Mouse (Mus musculus): Measurements from ENCODE around the gene Col23a1. TPM values are rescaled to one million over a fixed set of nuclear protein-coding genes. Genes with fewer than 3 reads are reported as not detected.

Col23a1 gene
- total and polyA plus RNA-seq, 3 experiments: 0.01 to 0.55 TPM; not detected in 1

GRCm38 (mm10) chr11:51551253-51551652 is 261.5 kb downstream of the Col23a1 start:
- no peak for DNase-seq (ENCODE audit: low spot score)
- Histone ChIP-seq H3K36me3 (replicated peaks) (no peaks in the 10 kb centered on the region), H3K27me3 (ENCODE audit: insufficient read depth, low read length) (peaks cover 9% of the 10 kb centered on the region; the same call in 1 of the 2 replicates), H3K4me1 (ENCODE audit: insufficient read depth, low read depth, low read length) (no peaks in the 10 kb centered on the region), H3K9me3 (replicated peaks) (no peaks in the 10 kb centered on the region), H3K4me3 (ENCODE audit: low read depth, low read length) (no peak overlapping the region)
- TF ChIP-seq GATA2 (IDR thresholded peaks at IDR 0.05; ENCODE audit: borderline replicate concordance, low read depth, low read length) (no peak), CTCF (IDR thresholded peaks at IDR 0.05; ENCODE audit: low read depth, low read length) (no peak), GATA1 (IDR thresholded peaks at IDR 0.05; ENCODE audit: borderline replicate concordance, low read length) (no peak), POLR2AphosphoS5 (IDR thresholded peaks at IDR 0.05; ENCODE audit: insufficient replicate concordance, low read depth, low read length) (no peak), TAL1 (conservative IDR thresholded peaks at IDR 0.05; ENCODE audit: low read depth, low read length) (no peak)
- ATAC-seq (ENCODE audit: extremely low read depth, insufficient number of reproducible peaks, low FRiP score, poor library complexity, severe bottlenecking): no peak

- ATAC-seq (ENCODE audit: extremely low read depth, insufficient number of reproducible peaks, low FRiP score, poor library complexity, severe bottlenecking) (no peak), DNase-seq (ENCODE audit: low spot score) (no peak)
- H3K4me1 ChIP-seq (ENCODE audit: insufficient read depth, low read depth, low read length): no peaks in the 10 kb centered on the region
- TF ChIP-seq CTCF (IDR thresholded peaks at IDR 0.05; ENCODE audit: low read depth, low read length): no peak
- TF ChIP-seq POLR2AphosphoS5 (IDR thresholded peaks at IDR 0.05; ENCODE audit: insufficient replicate concordance, low read depth, low read length): no peak
- TF ChIP-seq GATA1 (IDR thresholded peaks at IDR 0.05; ENCODE audit: borderline replicate concordance, low read length): no peak
- TF ChIP-seq GATA2 (IDR thresholded peaks at IDR 0.05; ENCODE audit: borderline replicate concordance, low read depth, low read length): no peak
- no peak for TF ChIP-seq TAL1 (conservative IDR thresholded peaks at IDR 0.05; ENCODE audit: low read depth, low read length)
- no peaks in the 10 kb centered on the region for H3K36me3 ChIP-seq (replicated peaks)
- no peak overlapping the region for H3K4me3 ChIP-seq (ENCODE audit: low read depth, low read length)
- no peaks in the 10 kb centered on the region for H3K9me3 ChIP-seq (replicated peaks)
- peaks cover 9% of the 10 kb centered on the region; the same call in 1 of the 2 replicates for H3K27me3 ChIP-seq (ENCODE audit: insufficient read depth, low read length)
Measured at GRCm38 (mm10) chr11:51552091-51552490, 262.4 kb downstream of the Col23a1 start.

- no peak for TF ChIP-seq CTCF (IDR thresholded peaks at IDR 0.05; ENCODE audit: low read depth, low read length)
- no peak for TF ChIP-seq TAL1 (conservative IDR thresholded peaks at IDR 0.05; ENCODE audit: low read depth, low read length)
- Histone ChIP-seq H3K9me3 (replicated peaks) (no peaks in the 10 kb centered on the region), H3K36me3 (replicated peaks) (no peaks in the 10 kb centered on the region), H3K4me3 (ENCODE audit: low read depth, low read length) (no peak overlapping the region), H3K4me1 (ENCODE audit: insufficient read depth, low read depth, low read length) (no peaks in the 10 kb centered on the region), H3K27me3 (ENCODE audit: insufficient read depth, low read length) (peaks cover 11% of the 10 kb centered on the region)
- ATAC-seq (ENCODE audit: extremely low read depth, insufficient number of reproducible peaks, low FRiP score, poor library complexity, severe bottlenecking): no peak
- no peak for DNase-seq (ENCODE audit: low spot score)
Measured at GRCm38 (mm10) chr11:51554590-51554989, 264.9 kb downstream of the Col23a1 start.

GRCm38 (mm10) chr11:51555066-51555465 is 265.3 kb downstream of the Col23a1 start:
- H3K36me3 ChIP-seq (replicated peaks): no peaks in the 10 kb centered on the region
- ATAC-seq (ENCODE audit: extremely low read depth, insufficient number of reproducible peaks, low FRiP score, poor library complexity, severe bottlenecking): no peak
- TF ChIP-seq GATA1 (IDR thresholded peaks at IDR 0.05; ENCODE audit: borderline replicate concordance, low read length) (no peak), GATA2 (IDR thresholded peaks at IDR 0.05; ENCODE audit: borderline replicate concordance, low read depth, low read length) (no peak), POLR2AphosphoS5 (IDR thresholded peaks at IDR 0.05; ENCODE audit: insufficient replicate concordance, low read depth, low read length) (no peak), CTCF (IDR thresholded peaks at IDR 0.05; ENCODE audit: low read depth, low read length) (no peak), TAL1 (conservative IDR thresholded peaks at IDR 0.05; ENCODE audit: low read depth, low read length) (no peak)
- H3K9me3 ChIP-seq (replicated peaks): no peaks in the 10 kb centered on the region
- no peaks in the 10 kb centered on the region for H3K4me1 ChIP-seq (ENCODE audit: insufficient read depth, low read depth, low read length)
- H3K4me3 ChIP-seq (ENCODE audit: low read depth, low read length): no peak overlapping the region
- no peak for DNase-seq (ENCODE audit: low spot score)
- peaks cover 11% of the 10 kb centered on the region for H3K27me3 ChIP-seq (ENCODE audit: insufficient read depth, low read length)

GRCm38 (mm10) chr11:51563276-51563675 is 273.6 kb downstream of the Col23a1 start:
- peaks cover 34% of the 10 kb centered on the region for H3K27me3 ChIP-seq (ENCODE audit: insufficient read depth, low read length)
- no peak overlapping the region for H3K4me3 ChIP-seq (ENCODE audit: low read depth, low read length)
- no peaks in the 10 kb centered on the region for H3K36me3 ChIP-seq (replicated peaks)
- DNase-seq (ENCODE audit: low spot score): no peak
- TF ChIP-seq TAL1 (conservative IDR thresholded peaks at IDR 0.05; ENCODE audit: low read depth, low read length): no peak
- TF ChIP-seq GATA2 (IDR thresholded peaks at IDR 0.05; ENCODE audit: borderline replicate concordance, low read depth, low read length): no peak
- TF ChIP-seq CTCF (IDR thresholded peaks at IDR 0.05; ENCODE audit: low read depth, low read length): no peak
- no peak for TF ChIP-seq POLR2AphosphoS5 (IDR thresholded peaks at IDR 0.05; ENCODE audit: insufficient replicate concordance, low read depth, low read length)
- no peak for TF ChIP-seq GATA1 (IDR thresholded peaks at IDR 0.05; ENCODE audit: borderline replicate concordance, low read length)
- H3K9me3 ChIP-seq (replicated peaks): peaks cover 4% of the 10 kb centered on the region
- no peaks in the 10 kb centered on the region for H3K4me1 ChIP-seq (ENCODE audit: insufficient read depth, low read depth, low read length)
- ATAC-seq (ENCODE audit: extremely low read depth, insufficient number of reproducible peaks, low FRiP score, poor library complexity, severe bottlenecking): no peak

- no peaks in the 10 kb centered on the region for H3K36me3 ChIP-seq (replicated peaks)
- 0 out of 2 replicates have a peak, but pooled peaks have one; percentile 4 for ATAC-seq (ENCODE audit: extremely low read depth, insufficient number of reproducible peaks, low FRiP score, poor library complexity, severe bottlenecking)
- H3K27me3 ChIP-seq (ENCODE audit: insufficient read depth, low read length): peaks cover 40% of the 10 kb centered on the region
- peaks cover 4% of the 10 kb centered on the region for H3K9me3 ChIP-seq (replicated peaks)
- DNase-seq (ENCODE audit: low spot score): no peak
- no peak overlapping the region for H3K4me3 ChIP-seq (ENCODE audit: low read depth, low read length)
- no peak for TF ChIP-seq GATA2 (IDR thresholded peaks at IDR 0.05; ENCODE audit: borderline replicate concordance, low read depth, low read length)
- no peak for TF ChIP-seq GATA1 (IDR thresholded peaks at IDR 0.05; ENCODE audit: borderline replicate concordance, low read length)
- no peak for TF ChIP-seq TAL1 (conservative IDR thresholded peaks at IDR 0.05; ENCODE audit: low read depth, low read length)
- TF ChIP-seq CTCF (IDR thresholded peaks at IDR 0.05; ENCODE audit: low read depth, low read length): no peak
- no peaks in the 10 kb centered on the region for H3K4me1 ChIP-seq (ENCODE audit: insufficient read depth, low read depth, low read length)
Measured at GRCm38 (mm10) chr11:51565062-51565461, 275.3 kb downstream of the Col23a1 start.

GRCm38 (mm10) chr11:51565951-51566350 is 276.2 kb downstream of the Col23a1 start:
- no peak overlapping the region for H3K4me3 ChIP-seq (ENCODE audit: low read depth, low read length)
- no peak for ATAC-seq (ENCODE audit: extremely low read depth, insufficient number of reproducible peaks, low FRiP score, poor library complexity, severe bottlenecking)
- no peak for TF ChIP-seq GATA2 (IDR thresholded peaks at IDR 0.05; ENCODE audit: borderline replicate concordance, low read depth, low read length)
- no peak for TF ChIP-seq TAL1 (conservative IDR thresholded peaks at IDR 0.05; ENCODE audit: low read depth, low read length)
- TF ChIP-seq POLR2AphosphoS5 (IDR thresholded peaks at IDR 0.05; ENCODE audit: insufficient replicate concordance, low read depth, low read length): no peak
- TF ChIP-seq CTCF (IDR thresholded peaks at IDR 0.05; ENCODE audit: low read depth, low read length): no peak
- no peak for TF ChIP-seq GATA1 (IDR thresholded peaks at IDR 0.05; ENCODE audit: borderline replicate concordance, low read length)
- H3K4me1 ChIP-seq (ENCODE audit: insufficient read depth, low read depth, low read length): no peaks in the 10 kb centered on the region
- H3K9me3 ChIP-seq (replicated peaks): peaks cover 4% of the 10 kb centered on the region
- H3K27me3 ChIP-seq (ENCODE audit: insufficient read depth, low read length): peaks cover 46% of the 10 kb centered on the region
- H3K36me3 ChIP-seq (replicated peaks): no peaks in the 10 kb centered on the region
- DNase-seq (ENCODE audit: low spot score): no peak
